Mouse (Mus musculus) bone marrow macrophage, adult 2 months (primary cell): ENCODE data around the gene Pgd.

Experiments used
- CTCF ChIP-seq: IDR thresholded peaks from 2 replicates; pipeline ENCODE4 v1.5.1; 2012; ENCODE audit warnings: low read depth, mild to moderate bottlenecking, low read length, moderate library complexity
- POLR2A ChIP-seq: IDR thresholded peaks from 2 replicates; pipeline ENCODE4 v1.6.1; 2012; ENCODE audit warnings: mild to moderate bottlenecking, low read depth, low read length, borderline replicate concordance

DNA sequence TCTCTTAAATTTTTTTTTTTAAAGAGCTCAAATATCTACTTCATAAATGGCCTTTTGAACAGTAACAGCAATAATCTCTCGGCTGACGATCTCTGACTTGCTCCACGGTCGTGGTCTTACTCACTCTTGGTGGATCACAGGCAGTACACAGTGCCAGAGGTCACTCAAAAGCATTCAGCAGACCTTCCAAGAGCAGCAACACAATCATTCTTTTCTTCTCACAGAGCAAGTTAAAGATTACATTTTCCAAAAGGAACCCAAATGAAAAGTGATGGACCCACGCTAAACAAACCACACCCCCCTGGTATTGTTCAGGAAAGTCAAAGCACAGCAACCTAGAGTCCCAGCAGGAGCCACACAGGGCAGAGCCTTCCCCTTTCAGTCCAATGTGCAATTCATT is 10.5 kb upstream of the Pgd start:
- no peak for TF ChIP-seq CTCF
- no peak for TF ChIP-seq POLR2A
